Mouse (Mus musculus) heart, embryonic 16.5 days (tissue): Measurements from ENCODE around the gene Coasy. TPM values are rescaled to one million over a fixed set of nuclear protein-coding genes. Genes with fewer than 3 reads are reported as not detected.

ENCODE experiments used
- ATAC-seq: fragments of 200-750 bp; cut with Nextera tagmentation; replicated peaks from 2 replicates; pipeline ENCODE4 v1.8.0; 2017; ENCODE audit warnings: moderate number of reproducible peaks; ENCODE audit not compliant: insufficient read depth, low FRiP score; ENCODE audit errors: extremely low read depth
- H3K27ac ChIP-seq: fragments of 300-500 bp; sonication (generic); 2 replicates; pipeline ENCODE4 v1.5.1; 2014; ENCODE audit warnings: mild to moderate bottlenecking, low read length, control low read depth, moderate library complexity
- H3K27me3 ChIP-seq: fragments of 300-500 bp; sonication (generic); 2 replicates; pipeline ENCODE4 v1.6.1; 2014; ENCODE audit warnings: low read length, mixed read lengths; ENCODE audit not compliant: control insufficient read depth, insufficient read depth
- H3K36me3 ChIP-seq: fragments of 300-500 bp; sonication (generic); 2 replicates; pipeline ENCODE4 v1.6.1; 2014; ENCODE audit not compliant: control insufficient read depth, insufficient read depth
- H3K4me1 ChIP-seq: fragments of 300-500 bp; sonication (generic); 2 replicates; pipeline ENCODE4 v1.6.1; 2014; ENCODE audit warnings: low read length, mixed read lengths; ENCODE audit not compliant: control insufficient read depth, insufficient read depth
- H3K4me2 ChIP-seq: fragments of 300-500 bp; sonication (generic); 2 replicates; pipeline ENCODE4 v1.6.1; 2014; ENCODE audit warnings: low read depth, mild to moderate bottlenecking, control low read depth, low read length
- H3K4me3 ChIP-seq: fragments of 300-500 bp; sonication (generic); 2 replicates; pipeline ENCODE4 v1.5.1; 2014; ENCODE audit warnings: mild to moderate bottlenecking, control low read depth, low read length
- H3K9ac ChIP-seq: fragments of 300-500 bp; sonication (generic); 2 replicates; pipeline ENCODE4 v1.6.1; 2014; ENCODE audit warnings: low read length, control low read depth
- H3K9me3 ChIP-seq: fragments of 300-500 bp; sonication (generic); replicated peaks from 2 replicates; pipeline ENCODE4 v1.6.1; 2016; ENCODE audit warnings: low read length; ENCODE audit not compliant: control insufficient read depth
- WGBS: fragments of 180-500 bp; shearing (Covaris S2); extraction: QIAGEN DNeasy Blood & Tissue Kit; methylation state at CpG from one replicate; pipeline ENCODE4 v1.1.7; 2014; 5-methylcytosine and 5-hydroxymethylcytosine counted together
- polyA plus RNA-seq: library from polyadenylated mRNA; unstranded; fragments of >200 nt; fragmentation: Nextera tagmentation; extraction: Ambion mirVana; gene quantifications from 2 replicates; pipeline ENCODE4 v1.2.1, GENCODE M21; 2015

The Coasy gene
- 29.9 and 30.0 TPM in 2 replicates for polyA plus RNA-seq

- no peaks in the 10 kb centered on the region for H3K9me3 ChIP-seq
- peaks cover 26% of the 10 kb centered on the region for H3K4me1 ChIP-seq
- under 1% methylated on average over 51 of the region's 51 CpGs for WGBS
- peaks cover 2% of the 10 kb centered on the region; the same call in 1 of the 2 replicates for H3K36me3 ChIP-seq
- peaks cover 32% of the 10 kb centered on the region for H3K27me3 ChIP-seq
- H3K9ac ChIP-seq = peak within 1 kb of the TSS; percentile 90
- H3K4me2 ChIP-seq = peak within 1 kb of the TSS; percentile 97
- peak; percentile 88 for ATAC-seq
- peak within 1 kb of the TSS; percentile 83 for H3K4me3 ChIP-seq
- peak within 1 kb of the TSS; percentile 92 for H3K27ac ChIP-seq
These were observed at the start of gene Coasy for GRCm38 (mm10) chr11:101082208-101083082. Coasy (plus strand) TSS chr11:101082565.

- Histone ChIP-seq H3K36me3 (peaks cover 42% of the 10 kb centered on the region), H3K4me3 (no peak overlapping the region), H3K9me3 (no peaks in the 10 kb centered on the region), H3K9ac (no peak overlapping the region), H3K27ac (no peak overlapping the region), H3K4me2 (no peak overlapping the region), H3K27me3 (no peaks in the 10 kb centered on the region), H3K4me1 (peaks cover 12% of the 10 kb centered on the region)
- no peak for ATAC-seq
- WGBS = 91% methylated on average over 17 of the region's 17 CpGs
These were observed 48.4 kb upstream of the Coasy start for GRCm38 (mm10) chr11:101033856-101034500.

GRCm38 (mm10) chr11:101034614-101035327, 47.6 kb upstream of the Coasy start:
- no peak overlapping the region for H3K4me3 ChIP-seq
- peaks cover 45% of the 10 kb centered on the region for H3K36me3 ChIP-seq
- peaks cover 12% of the 10 kb centered on the region for H3K4me1 ChIP-seq
- no peak overlapping the region for H3K9ac ChIP-seq
- ATAC-seq = no peak
- H3K9me3 ChIP-seq = no peaks in the 10 kb centered on the region
- H3K27me3 ChIP-seq = no peaks in the 10 kb centered on the region
- WGBS = 88% methylated on average over 8 of the region's 8 CpGs
- no peak overlapping the region for H3K4me2 ChIP-seq
- no peak overlapping the region for H3K27ac ChIP-seq

- Histone ChIP-seq H3K4me3 (no peak overlapping the region), H3K27ac (no peak overlapping the region), H3K27me3 (no peaks in the 10 kb centered on the region), H3K36me3 (peaks cover 49% of the 10 kb centered on the region), H3K4me1 (peaks cover 7% of the 10 kb centered on the region), H3K9me3 (no peaks in the 10 kb centered on the region), H3K9ac (no peak overlapping the region), H3K4me2 (no peak overlapping the region)
- ATAC-seq = no peak
- 91% methylated on average over 4 of the region's 4 CpGs for WGBS
These were observed 47.1 kb upstream of the Coasy start for GRCm38 (mm10) chr11:101035328-101035695.

GRCm38 (mm10) chr11:101037795-101038194, 44.6 kb upstream of the Coasy start:
- Histone ChIP-seq H3K36me3 (peaks cover 47% of the 10 kb centered on the region), H3K4me1 (no peaks in the 10 kb centered on the region), H3K9me3 (no peaks in the 10 kb centered on the region), H3K4me2 (no peak overlapping the region), H3K27me3 (no peaks in the 10 kb centered on the region), H3K9ac (no peak overlapping the region), H3K4me3 (no peak overlapping the region), H3K27ac (no peak overlapping the region)
- ATAC-seq = no peak
- WGBS = 72% methylated on average over 10 of the region's 10 CpGs

- 88% methylated on average over 4 of the region's 4 CpGs for WGBS
- H3K4me3 ChIP-seq = no peak overlapping the region
- ATAC-seq = no peak
These were observed 36.5 kb upstream of the Coasy start for GRCm38 (mm10) chr11:101045826-101046225.

GRCm38 (mm10) chr11:101046440-101046839, 35.9 kb upstream of the Coasy start:
- no peak for ATAC-seq
- Histone ChIP-seq H3K36me3 (peaks cover 59% of the 10 kb centered on the region), H3K9ac (no peak overlapping the region), H3K4me2 (no peak overlapping the region), H3K4me1 (peaks cover 11% of the 10 kb centered on the region), H3K27ac (no peak overlapping the region), H3K9me3 (no peaks in the 10 kb centered on the region), H3K27me3 (no peaks in the 10 kb centered on the region), H3K4me3 (no peak overlapping the region)
- 33% methylated on average over 9 of the region's 9 CpGs for WGBS

More at GRCm38 (mm10) chr11:101045826-101046225, 36.5 kb upstream of the Coasy start:
- no peak overlapping the region for H3K27ac ChIP-seq
- H3K9ac ChIP-seq = no peak overlapping the region
- H3K9me3 ChIP-seq = no peaks in the 10 kb centered on the region
- peaks cover 4% of the 10 kb centered on the region for H3K4me1 ChIP-seq
- no peak overlapping the region for H3K4me2 ChIP-seq
- H3K36me3 ChIP-seq = peaks cover 60% of the 10 kb centered on the region
- no peaks in the 10 kb centered on the region for H3K27me3 ChIP-seq

GRCm38 (mm10) chr11:101047502-101047901, 34.9 kb upstream of the Coasy start:
- Histone ChIP-seq H3K4me2 (no peak overlapping the region), H3K4me3 (no peak overlapping the region), H3K27ac (no peak overlapping the region), H3K36me3 (peaks cover 59% of the 10 kb centered on the region), H3K4me1 (peaks cover 14% of the 10 kb centered on the region), H3K27me3 (no peaks in the 10 kb centered on the region), H3K9me3 (no peaks in the 10 kb centered on the region), H3K9ac (no peak overlapping the region)
- 71% methylated on average over 3 of the region's 3 CpGs for WGBS
- ATAC-seq = no peak
